Mouse (Mus musculus): ENCODE data around the gene Ikzf1.
A peak's percentile ranks its signal among the peaks of the same experiment; 100 is the strongest.

The Ikzf1 gene

GRCm38 (mm10) chr11:11690059-11690844, 5.4 kb downstream of the Ikzf1 start:
- no peak for DNase-seq

- DNase-seq = no peak
Observed at GRCm38 (mm10) chr11:11690845-11691196, 6.0 kb downstream of the Ikzf1 start.

- no peak for DNase-seq
Observed at GRCm38 (mm10) chr11:11691324-11692058, 6.7 kb downstream of the Ikzf1 start.

GRCm38 (mm10) chr11:11692558-11693166, 7.9 kb downstream of the Ikzf1 start:
- no peak for DNase-seq

- no peak for DNase-seq
Observed at GRCm38 (mm10) chr11:11693446-11693845, 8.6 kb downstream of the Ikzf1 start.

GRCm38 (mm10) chr11:11694072-11694471, 9.3 kb downstream of the Ikzf1 start:
- DNase-seq = no peak

- no peak for DNase-seq
Observed at GRCm38 (mm10) chr11:11694472-11695177, 9.8 kb downstream of the Ikzf1 start.

- DNase-seq = no peak
Observed at GRCm38 (mm10) chr11:11695211-11695887, 10.5 kb downstream of the Ikzf1 start.

- DNase-seq = no peak
Observed at GRCm38 (mm10) chr11:11695907-11696306, 11.1 kb downstream of the Ikzf1 start.

- DNase-seq = no peak
Observed at GRCm38 (mm10) chr11:11696814-11697213, 12.0 kb downstream of the Ikzf1 start.

GRCm38 (mm10) chr11:11701378-11701777, 16.6 kb downstream of the Ikzf1 start:
- no peak for DNase-seq

- no peak for DNase-seq
Observed at GRCm38 (mm10) chr11:11703776-11704175, 19.0 kb downstream of the Ikzf1 start.

GRCm38 (mm10) chr11:11708154-11708719, 23.4 kb downstream of the Ikzf1 start:
- DNase-seq = no peak

GRCm38 (mm10) chr11:11709311-11709710, 24.5 kb downstream of the Ikzf1 start:
- no peak for DNase-seq

- no peak for DNase-seq
Observed at GRCm38 (mm10) chr11:11710718-11711117, 25.9 kb downstream of the Ikzf1 start.

- DNase-seq = peak; percentile 3
Observed at GRCm38 (mm10) chr11:11711748-11712147, 26.9 kb downstream of the Ikzf1 start.

GRCm38 (mm10) chr11:11714676-11715075, 29.9 kb downstream of the Ikzf1 start:
- no peak for DNase-seq

GRCm38 (mm10) chr11:11715963-11716691, 31.3 kb downstream of the Ikzf1 start:
- DNase-seq = no peak

GRCm38 (mm10) chr11:11716692-11717037, 31.9 kb downstream of the Ikzf1 start:
- no peak for DNase-seq

- no peak for DNase-seq
Observed at GRCm38 (mm10) chr11:11717606-11718167, 32.9 kb downstream of the Ikzf1 start.

GRCm38 (mm10) chr11:11719748-11720147, 34.9 kb downstream of the Ikzf1 start:
- no peak for DNase-seq

All from right cerebral cortex, adult 18-20 months (tissue).